Mouse (Mus musculus) kidney, postnatal 0 days (tissue): ENCODE results near the gene Tnrc6c. TPM values are rescaled to one million over a fixed set of nuclear protein-coding genes. Genes with fewer than 3 reads are reported as not detected.

ENCODE experiments used
- ATAC-seq: fragments of 200-750 bp; cut with Nextera tagmentation; replicated peaks from 2 replicates; pipeline ENCODE4 v1.8.0; 2017; ENCODE audit warnings: low read depth, moderate number of reproducible peaks, moderate TSS enrichment, moderate library complexity; ENCODE audit not compliant: low FRiP score
- DNase-seq: peaks from one replicate; pipeline ENCODE4 v3.0.0-alpha.2; 2016; ENCODE audit warnings: low spot score
- H3K27ac ChIP-seq: fragments of 300-500 bp; sonication (generic); 2 replicates; pipeline ENCODE4 v1.5.1; 2014; ENCODE audit warnings: mild to moderate bottlenecking
- H3K27me3 ChIP-seq: fragments of 300-500 bp; sonication (generic); 2 replicates; pipeline ENCODE4 v1.6.1; 2014; ENCODE audit warnings: low read length, mixed read lengths; ENCODE audit not compliant: insufficient read depth
- H3K36me3 ChIP-seq: fragments of 300-500 bp; sonication (generic); 2 replicates; pipeline ENCODE4 v1.6.1; 2014; ENCODE audit warnings: low read length, mixed read lengths; ENCODE audit not compliant: insufficient read depth
- H3K4me1 ChIP-seq: fragments of 300-500 bp; sonication (generic); replicated peaks from 2 replicates; pipeline ENCODE4 v1.6.1; 2014; ENCODE audit warnings: antibody characterized with exemption, low read length, mixed read lengths; ENCODE audit not compliant: insufficient read depth
- H3K4me2 ChIP-seq: fragments of 300-500 bp; sonication (generic); 2 replicates; pipeline ENCODE4 v1.6.1; 2014; ENCODE audit warnings: mild to moderate bottlenecking, low read length, moderate library complexity, mixed read lengths
- H3K4me3 ChIP-seq: fragments of 300-500 bp; sonication (generic); replicated peaks from 2 replicates; pipeline ENCODE4 v1.5.1; 2014; ENCODE audit warnings: low read depth, low read length
- H3K9ac ChIP-seq: fragments of 300-500 bp; sonication (generic); 2 replicates; pipeline ENCODE4 v1.6.1; 2014; ENCODE audit warnings: low read depth, low read length
- H3K9me3 ChIP-seq: fragments of 300-500 bp; sonication (generic); replicated peaks from 2 replicates; pipeline ENCODE4 v1.6.1; 2016; ENCODE audit warnings: low read length, inconsistent platforms, mixed read lengths
- CTCF ChIP-seq: IDR thresholded peaks from 2 replicates; pipeline ENCODE4 v1.5.1; 2016; ENCODE audit warnings: antibody characterized with exemption, low read depth, mild to moderate bottlenecking, moderate library complexity
- WGBS: fragments of 180-500 bp; shearing (Covaris S2); extraction: QIAGEN DNeasy Blood & Tissue Kit; methylation state at CpG from one replicate; pipeline ENCODE4 v1.1.7; 2014; 5-methylcytosine and 5-hydroxymethylcytosine counted together
- polyA plus RNA-seq: library from polyadenylated mRNA; unstranded; fragments of >200 nt; fragmentation: Nextera tagmentation; extraction: Ambion mirVana; gene quantifications from 2 replicates; pipeline ENCODE4 v1.2.1, GENCODE M21; 2015

The Tnrc6c gene
- polyA plus RNA-seq, 1 experiment from 2014 or later = 8.7 TPM

DNA sequence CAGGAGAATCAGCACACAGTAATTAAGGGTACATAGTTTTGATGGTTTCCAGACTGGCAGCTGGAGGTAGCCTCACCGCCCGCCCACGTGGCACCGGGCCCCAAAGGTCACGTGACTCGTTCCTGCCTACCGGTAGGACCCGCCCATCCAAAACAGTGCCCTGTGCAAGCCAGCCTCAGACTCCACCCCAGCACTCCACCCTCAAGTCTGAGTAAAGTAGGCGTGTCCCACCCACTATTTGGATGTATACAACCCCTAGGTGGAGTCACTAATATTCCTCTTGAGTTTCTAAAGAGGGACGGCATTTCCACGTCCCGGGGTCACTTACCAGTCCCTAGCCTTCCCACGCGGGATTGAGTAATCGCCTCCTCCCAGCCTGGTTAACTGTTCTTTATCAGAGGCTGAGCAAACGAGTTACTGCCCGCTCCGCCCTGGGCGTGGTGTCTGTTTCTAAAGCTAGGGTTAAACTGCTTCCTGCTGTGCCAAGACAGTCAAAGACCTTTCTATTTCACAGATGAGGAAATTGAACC is 126.6 kb downstream of the Tnrc6c start:
- Histone ChIP-seq H3K27ac (peak overlapping the region; percentile 99), H3K4me1 (peaks cover 36% of the 10 kb centered on the region), H3K27me3 (no peaks in the 10 kb centered on the region), H3K4me3 (peak overlapping the region; percentile 46), H3K9ac (peak overlapping the region; percentile 68), H3K36me3 (peaks cover 17% of the 10 kb centered on the region), H3K9me3 (no peaks in the 10 kb centered on the region), H3K4me2 (peak overlapping the region; percentile 97)
- DNase-seq (peak; percentile 95), ATAC-seq (peak; percentile 79)
- peak; percentile 30; the same call in 1 of the 2 replicates for TF ChIP-seq CTCF
- under 1% methylated on average over 19 of the region's 19 CpGs for WGBS

DNA sequence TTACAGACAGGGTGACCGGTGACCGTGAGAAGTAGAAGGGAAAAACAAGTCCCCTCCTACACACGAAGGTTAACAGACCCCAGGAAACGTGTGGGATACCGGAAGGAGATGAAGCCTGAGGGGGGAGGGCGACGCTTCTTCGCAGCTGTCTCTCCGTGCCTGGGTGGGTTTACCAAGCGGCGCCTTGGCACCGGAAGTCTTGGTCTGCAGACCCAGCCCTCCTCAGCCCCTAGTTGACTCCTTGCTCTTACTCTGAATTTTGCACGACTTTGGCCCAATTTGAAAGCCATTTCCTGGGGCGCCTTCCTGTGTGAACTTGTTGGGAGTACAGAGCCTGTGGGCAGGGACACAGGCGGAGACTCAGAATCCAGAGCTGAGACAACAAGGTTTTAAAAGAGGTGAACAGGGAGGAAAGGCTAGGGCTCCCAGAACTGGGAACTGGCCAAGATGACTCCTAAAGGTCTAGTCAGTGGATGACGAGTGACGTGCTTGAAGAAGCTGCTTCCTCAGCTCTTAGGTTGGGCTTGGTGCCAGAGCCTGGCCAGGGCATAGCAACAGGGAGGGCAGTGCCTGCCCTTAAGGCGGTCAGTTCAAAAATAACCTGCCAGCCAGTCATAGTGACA is 127.2 kb downstream of the Tnrc6c start:
- Histone ChIP-seq H3K27me3 (no peaks in the 10 kb centered on the region), H3K9me3 (no peaks in the 10 kb centered on the region), H3K4me2 (peak overlapping the region; percentile 97), H3K4me1 (peaks cover 36% of the 10 kb centered on the region), H3K4me3 (peak overlapping the region; percentile 46), H3K36me3 (peaks cover 11% of the 10 kb centered on the region; the same call in 1 of the 2 replicates), H3K9ac (peak overlapping the region; percentile 52), H3K27ac (peak overlapping the region; percentile 99)
- no peak for TF ChIP-seq CTCF
- 8% methylated on average over 18 of the region's 18 CpGs for WGBS
- DNase-seq (peak; percentile 82), ATAC-seq (peak; percentile 3; the same call in 1 of the 2 replicates)

DNA sequence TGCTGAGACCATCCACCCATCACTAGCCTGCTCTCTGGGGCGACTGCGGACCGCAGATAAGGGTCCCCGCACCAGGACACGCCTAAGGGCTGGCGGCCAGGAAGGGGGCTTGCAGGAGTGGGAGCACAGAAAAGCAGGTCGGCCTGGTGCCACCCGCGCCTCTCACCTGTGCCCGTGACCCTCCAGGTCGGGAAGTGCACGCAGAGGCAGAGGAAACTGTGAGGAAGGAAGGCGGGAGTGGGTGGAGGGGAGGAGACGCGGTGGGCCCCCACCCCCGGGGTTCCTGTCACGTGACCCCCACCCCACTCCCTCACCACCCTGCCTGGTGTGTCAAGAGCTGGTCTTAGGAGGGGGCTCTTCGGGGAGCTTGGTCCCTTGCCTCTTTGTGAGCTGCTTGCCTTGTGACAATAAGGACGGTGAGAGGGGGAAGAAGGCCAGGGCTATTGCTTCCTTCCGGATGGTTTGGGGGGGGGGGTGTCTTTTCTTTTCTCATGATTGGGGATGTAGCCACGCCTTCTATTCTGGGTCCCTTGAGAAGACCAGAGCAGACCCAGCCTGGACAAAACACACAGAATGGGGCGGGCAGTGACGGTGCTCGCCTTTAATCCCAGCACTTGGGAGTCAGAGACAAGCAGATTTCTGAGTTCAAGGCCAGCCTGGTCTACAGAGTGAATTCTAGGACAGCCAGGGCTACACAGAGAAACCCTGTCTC is 128.1 kb downstream of the Tnrc6c start, which contains the start of the genes Tmc8 and Tmc6:
Gene Tmc8, plus strand, starts transcription at position 84 of the 712 bp plus-strand sequence.
Gene Tmc6, minus strand, starts transcription at position 206 of the 712 bp plus-strand sequence.
- DNase-seq (no peak), ATAC-seq (no peak)
- WGBS = 40% methylated on average over 24 of the region's 24 CpGs
- peaks cover 8% of the 10 kb centered on the region; the same call in 1 of the 2 replicates for H3K36me3 ChIP-seq
- H3K27me3 ChIP-seq = no peaks in the 10 kb centered on the region
- peak within 1 kb of the TSS; percentile 97 for H3K4me2 ChIP-seq
- peak within 1 kb of the TSS; percentile 46 for H3K4me3 ChIP-seq
- H3K27ac ChIP-seq = peak within 1 kb of the TSS; percentile 99
- peak within 1 kb of the TSS; percentile 52 for H3K9ac ChIP-seq
- H3K9me3 ChIP-seq = no peaks in the 10 kb centered on the region
- H3K4me1 ChIP-seq = peaks cover 36% of the 10 kb centered on the region
- no peak for TF ChIP-seq CTCF

DNA sequence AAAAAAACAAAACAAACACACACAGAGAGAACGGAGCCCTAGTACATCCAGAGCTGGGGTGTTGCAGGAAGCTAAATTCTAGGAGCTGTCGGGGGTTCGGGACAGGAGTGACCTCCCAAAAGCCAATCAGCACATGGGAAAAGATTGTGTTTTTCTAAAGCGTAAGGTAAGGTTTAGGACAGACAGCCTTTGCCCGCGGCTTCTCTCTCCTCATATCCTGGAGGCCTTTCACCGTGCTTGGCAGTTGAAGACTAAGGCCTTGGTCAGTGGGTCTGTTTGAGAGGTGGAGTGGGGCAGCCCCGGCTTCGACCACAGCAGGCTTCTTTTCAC is 128.6 kb downstream of the Tnrc6c start:
- DNase-seq (no peak), ATAC-seq (no peak)
- Histone ChIP-seq H3K9me3 (no peaks in the 10 kb centered on the region), H3K27ac (peak overlapping the region; percentile 99), H3K36me3 (peaks cover 3% of the 10 kb centered on the region; the same call in 1 of the 2 replicates), H3K27me3 (no peaks in the 10 kb centered on the region), H3K4me2 (peak overlapping the region; percentile 97), H3K9ac (peak overlapping the region; percentile 52; the same call in 1 of the 2 replicates), H3K4me1 (peaks cover 36% of the 10 kb centered on the region), H3K4me3 (peak overlapping the region; percentile 26)
- WGBS = 51% methylated on average over 9 of the region's 9 CpGs
- TF ChIP-seq CTCF = no peak

DNA sequence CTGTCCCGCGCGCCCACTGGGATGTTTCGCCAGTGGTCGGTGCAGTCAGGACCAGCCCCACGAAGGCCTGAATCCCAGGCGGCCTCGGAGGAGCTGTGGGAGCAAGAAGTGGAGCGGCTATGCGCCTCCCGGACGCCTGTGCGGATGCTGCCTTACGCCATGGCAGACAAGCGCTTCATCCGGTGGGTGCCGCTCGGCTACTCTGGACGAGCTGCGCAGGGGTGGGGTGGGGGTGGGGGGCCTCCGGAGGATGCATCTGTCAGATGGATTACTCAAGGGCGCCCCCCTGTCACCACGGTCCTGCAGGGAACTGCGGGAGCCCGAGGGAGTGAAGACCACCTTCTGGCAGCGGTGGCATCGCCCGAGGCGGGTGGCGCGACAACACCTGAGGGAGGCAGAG is 129.0 kb downstream of the Tnrc6c start:
- peak overlapping the region; percentile 99; the same call in 1 of the 2 replicates for H3K27ac ChIP-seq

DNA sequence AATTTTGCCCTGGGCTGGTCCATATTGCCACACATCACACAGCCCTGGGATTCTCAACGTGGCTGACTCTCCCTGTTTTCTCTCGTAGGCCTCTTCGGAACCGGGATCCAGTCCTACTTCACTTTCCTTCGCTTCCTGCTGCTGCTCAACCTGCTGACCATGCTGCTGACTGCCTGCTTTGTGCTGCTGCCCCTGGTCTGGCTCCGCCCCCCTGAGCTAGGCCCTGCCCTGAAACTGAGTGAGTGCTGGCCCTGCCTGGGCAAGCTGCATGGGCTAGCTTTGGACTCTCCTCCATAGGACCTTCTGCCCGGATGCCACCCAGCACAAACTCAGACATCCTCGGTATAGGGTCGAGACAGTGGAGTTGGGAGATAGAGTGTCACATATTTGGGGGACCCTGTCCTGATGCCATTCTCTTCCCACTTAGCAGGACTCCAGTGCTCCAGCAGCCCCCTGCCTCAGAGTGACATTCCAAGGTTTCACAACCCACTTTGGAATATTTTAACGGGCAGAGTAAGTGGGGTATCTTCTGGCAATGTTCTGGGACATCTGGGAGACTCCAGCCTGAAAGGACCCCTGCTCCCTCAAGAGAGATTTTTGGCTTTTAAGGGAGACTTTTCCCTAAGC is 129.7 kb downstream of the Tnrc6c start:
- DNase-seq (peak; percentile 53), ATAC-seq (no peak)
- H3K4me2 ChIP-seq = peak overlapping the region; percentile 97
- H3K27me3 ChIP-seq = no peaks in the 10 kb centered on the region
- TF ChIP-seq CTCF = no peak
- H3K9ac ChIP-seq = peak overlapping the region; percentile 52; the same call in 1 of the 2 replicates
- no peak overlapping the region for H3K27ac ChIP-seq
- WGBS = 42% methylated on average over 10 of the region's 10 CpGs
- no peaks in the 10 kb centered on the region for H3K9me3 ChIP-seq
- H3K4me1 ChIP-seq = peaks cover 32% of the 10 kb centered on the region
- no peaks in the 10 kb centered on the region for H3K36me3 ChIP-seq
- H3K4me3 ChIP-seq = no peak overlapping the region

More for the DNA sequence above, 129.0 kb downstream of the Tnrc6c start:
- Histone ChIP-seq H3K9ac (peak overlapping the region; percentile 52; the same call in 1 of the 2 replicates), H3K27me3 (no peaks in the 10 kb centered on the region), H3K4me1 (peaks cover 36% of the 10 kb centered on the region), H3K4me3 (peak overlapping the region; percentile 26), H3K4me2 (peak overlapping the region; percentile 97), H3K9me3 (no peaks in the 10 kb centered on the region), H3K36me3 (no peaks in the 10 kb centered on the region)
- TF ChIP-seq CTCF = peak; percentile 56
- ATAC-seq (no peak), DNase-seq (peak; percentile 77)
- 6% methylated on average over 31 of the region's 31 CpGs for WGBS
